Mouse (Mus musculus) myocyte (in vitro differentiated cells): ENCODE results near the gene Kcnk1. TPM values are rescaled to one million over a fixed set of nuclear protein-coding genes. Genes with fewer than 3 reads are reported as not detected.

Experiments
- H3K27me3 ChIP-seq: one replicate; pipeline ENCODE4 v1.6.1; 2011; ENCODE audit not compliant: control insufficient read depth, insufficient read depth, insufficient read length
- H3K36me3 ChIP-seq: one replicate; pipeline ENCODE4 v1.6.1; 2011; ENCODE audit not compliant: control insufficient read depth, insufficient read depth
- H3K4me2 ChIP-seq: one replicate; pipeline ENCODE4 v1.6.1; 2011; ENCODE audit warnings: low read depth, control low read depth
- H3K4me3 ChIP-seq: one replicate; pipeline ENCODE4 v1.5.1; 2011; ENCODE audit warnings: mild to moderate bottlenecking, control low read depth, moderate library complexity
- H3K79me2 ChIP-seq: one replicate; pipeline ENCODE4 v1.6.1; 2011; ENCODE audit not compliant: control insufficient read depth, insufficient read depth
- H3ac ChIP-seq: one replicate; pipeline ENCODE4 v1.6.1; 2011; ENCODE audit not compliant: control insufficient read depth, insufficient read length
- CEBPB ChIP-seq: IDR thresholded peaks from 2 replicates; pipeline ENCODE4 v1.6.1; 2011; ENCODE audit warnings: mild to moderate bottlenecking, moderate library complexity; ENCODE audit not compliant: poor library complexity, insufficient read depth, severe bottlenecking
- E2F4 ChIP-seq: IDR thresholded peaks from one replicate; pipeline ENCODE4 v1.6.1; 2011; ENCODE audit warnings: mild to moderate bottlenecking, control low read depth, moderate library complexity; ENCODE audit not compliant: insufficient read depth
- MAX ChIP-seq: IDR thresholded peaks from one replicate; pipeline ENCODE4 v1.6.1; 2011; ENCODE audit warnings: low read depth, mild to moderate bottlenecking, control low read depth
- MYOD1 ChIP-seq, 3 experiments: IDR thresholded peaks; one replicate each; pipeline ENCODE4 v1.6.1; 2011; ENCODE audit warnings: control low read depth in 2 of 3, low read depth in 2 of 3, mild to moderate bottlenecking in 2 of 3, moderate library complexity in 1 of 3; ENCODE audit not compliant: insufficient read length in 2 of 3, control insufficient read depth in 1 of 3
- MYOG ChIP-seq, 3 experiments: IDR thresholded peaks; one replicate each; pipeline ENCODE4 v1.6.1; 2011; ENCODE audit warnings: control low read depth in 2 of 3, low read depth in 2 of 3, mild to moderate bottlenecking in 2 of 3; ENCODE audit not compliant: insufficient read length in 2 of 3, control insufficient read depth in 1 of 3, insufficient read depth in 1 of 3
- POLR2A ChIP-seq: IDR thresholded peaks from one replicate; pipeline ENCODE4 v1.6.1; 2011; ENCODE audit warnings: low read depth, mild to moderate bottlenecking, control low read depth, moderate library complexity; ENCODE audit not compliant: insufficient read length
- POLR2AphosphoS2 ChIP-seq: IDR thresholded peaks from one replicate; pipeline ENCODE4 v1.6.1; 2011; ENCODE audit warnings: low read depth, control low read depth; ENCODE audit not compliant: insufficient read length
- REST ChIP-seq: IDR thresholded peaks from one replicate; pipeline ENCODE4 v1.6.1; 2011; ENCODE audit warnings: mild to moderate bottlenecking, control low read depth, moderate library complexity; ENCODE audit not compliant: insufficient read depth, insufficient read length
- SRF ChIP-seq: IDR thresholded peaks from one replicate; pipeline ENCODE4 v1.6.1; 2011; ENCODE audit warnings: low read depth; ENCODE audit not compliant: control insufficient read depth, insufficient read length
- TCF12 ChIP-seq: IDR thresholded peaks from one replicate; pipeline ENCODE4 v1.6.1; 2011; ENCODE audit warnings: mild to moderate bottlenecking, control low read depth; ENCODE audit not compliant: poor library complexity, insufficient read depth, severe bottlenecking
- TCF3 ChIP-seq: IDR thresholded peaks from one replicate; pipeline ENCODE4 v1.6.1; 2011; ENCODE audit warnings: low read depth, control low read depth; ENCODE audit not compliant: insufficient read length
- USF1 ChIP-seq: IDR thresholded peaks from one replicate; pipeline ENCODE4 v1.6.1; 2011; ENCODE audit warnings: low read depth, mild to moderate bottlenecking, control low read depth, moderate library complexity
- polyA plus RNA-seq: library from polyadenylated mRNA; unstranded; fragments of >200 nt; fragmentation: generic; extraction: Trizol; gene quantifications from one replicate; pipeline ENCODE4 v1.2.1, GENCODE M21; 2012; ENCODE audit warnings: missing spikeins

The Kcnk1 gene
- polyA plus RNA-seq, 1 experiment: not detected

GRCm38 (mm10) chr8:126053911-126054310, 58.9 kb downstream of the Kcnk1 start:
- TF ChIP-seq MAX (no peak), SRF (no peak)
- no peaks in the 10 kb centered on the region for H3K79me2 ChIP-seq
- no peaks in the 10 kb centered on the region for H3K36me3 ChIP-seq
- H3K27me3 ChIP-seq: no peaks in the 10 kb centered on the region
- H3K4me3 ChIP-seq: no peak overlapping the region
- H3ac ChIP-seq: no peak overlapping the region
- H3K4me2 ChIP-seq: no peak overlapping the region

DNA sequence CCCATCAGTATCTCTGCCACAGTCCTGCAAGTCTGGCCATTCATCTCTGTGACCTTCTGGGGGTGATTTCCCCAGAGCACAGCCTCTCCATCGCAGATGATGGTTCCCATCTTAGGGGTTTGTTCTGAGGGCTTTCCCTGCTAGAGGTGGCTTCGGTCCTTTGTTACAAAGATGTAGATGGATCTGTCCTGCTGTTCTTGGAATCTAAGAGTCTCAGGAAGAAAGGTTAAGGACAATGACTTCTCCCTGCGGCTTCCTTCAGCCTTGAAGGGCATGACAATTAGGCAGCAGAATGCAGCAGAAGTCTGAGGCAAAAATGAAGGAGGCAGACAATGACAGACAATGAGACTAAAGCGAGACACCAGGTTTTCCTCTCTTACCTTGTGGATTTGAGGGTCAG, 63.9 kb downstream of the Kcnk1 start:
- Histone ChIP-seq H3ac (no peak overlapping the region), H3K36me3 (no peaks in the 10 kb centered on the region), H3K4me3 (no peak overlapping the region), H3K79me2 (no peaks in the 10 kb centered on the region), H3K4me2 (no peak overlapping the region), H3K27me3 (no peaks in the 10 kb centered on the region)
- TF ChIP-seq TCF12 (no peak), MYOG (IDR thresholded peaks at IDR 0.05; ENCODE audit: control insufficient read depth in 1 of 3, insufficient read depth in 1 of 3, insufficient read length in 2 of 3, low read depth in 2 of 3) (no peak), SRF (no peak), POLR2AphosphoS2 (no peak)

- no peak overlapping the region for H3K4me2 ChIP-seq
- TF ChIP-seq TCF3 (no peak), REST (no peak), SRF (no peak), E2F4 (no peak), MYOG (IDR thresholded peaks at IDR 0.05; ENCODE audit: control insufficient read depth in 1 of 3, insufficient read depth in 1 of 3, insufficient read length in 2 of 3, low read depth in 2 of 3) (no peak)
- no peak overlapping the region for H3ac ChIP-seq
- H3K79me2 ChIP-seq: no peaks in the 10 kb centered on the region
- H3K27me3 ChIP-seq: no peaks in the 10 kb centered on the region
- H3K4me3 ChIP-seq: no peak overlapping the region
- no peaks in the 10 kb centered on the region for H3K36me3 ChIP-seq
Observed at GRCm38 (mm10) chr8:126062844-126063243, 67.9 kb downstream of the Kcnk1 start.

DNA sequence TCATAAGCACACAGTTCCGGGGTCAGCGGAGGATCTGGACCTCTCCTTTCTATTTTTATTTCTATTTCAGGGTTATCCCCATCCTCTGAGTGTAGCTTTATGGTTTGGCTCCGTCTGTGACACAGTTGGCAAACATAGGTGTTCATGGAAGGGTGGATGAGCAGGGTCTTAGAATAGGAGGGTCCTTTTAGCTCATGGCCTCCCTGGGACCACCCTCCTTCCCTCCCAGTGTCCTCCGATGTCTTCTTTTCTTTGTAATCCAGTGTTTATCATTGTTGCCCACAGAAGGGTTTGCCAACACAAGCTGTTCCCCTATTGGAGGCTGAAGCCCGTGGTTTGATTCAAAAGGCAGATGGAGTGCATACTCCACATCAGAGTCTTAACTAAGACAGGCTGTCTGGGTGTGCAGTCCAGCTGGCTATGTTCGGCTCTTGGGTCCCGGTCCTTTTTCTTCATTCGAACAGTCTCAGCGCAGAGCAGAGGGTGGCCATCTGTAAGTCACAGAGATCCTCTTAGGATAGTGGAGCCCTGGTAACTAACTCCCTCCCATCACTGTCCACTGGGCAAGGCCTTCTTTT, 69.0 kb downstream of the Kcnk1 start:
- TF ChIP-seq POLR2AphosphoS2: no peak
- no peak for TF ChIP-seq POLR2A
- TF ChIP-seq MAX: no peak
- no peak for TF ChIP-seq REST
- TF ChIP-seq MYOG (IDR thresholded peaks at IDR 0.05; ENCODE audit: control insufficient read depth in 1 of 3, insufficient read depth in 1 of 3, insufficient read length in 2 of 3, low read depth in 2 of 3): no peak
- no peak for TF ChIP-seq USF1
- TF ChIP-seq MYOD1 (IDR thresholded peaks at IDR 0.05; ENCODE audit: control insufficient read depth in 1 of 3, insufficient read length in 2 of 3, low read depth in 2 of 3): no peak
- no peak for TF ChIP-seq E2F4
- no peak for TF ChIP-seq CEBPB
- no peak for TF ChIP-seq SRF
- no peak for TF ChIP-seq TCF12
- no peak for TF ChIP-seq TCF3
- Histone ChIP-seq H3K27me3 (no peaks in the 10 kb centered on the region), H3K4me3 (no peak overlapping the region), H3K36me3 (no peaks in the 10 kb centered on the region), H3K4me2 (no peak overlapping the region), H3ac (no peak overlapping the region), H3K79me2 (no peaks in the 10 kb centered on the region)

DNA sequence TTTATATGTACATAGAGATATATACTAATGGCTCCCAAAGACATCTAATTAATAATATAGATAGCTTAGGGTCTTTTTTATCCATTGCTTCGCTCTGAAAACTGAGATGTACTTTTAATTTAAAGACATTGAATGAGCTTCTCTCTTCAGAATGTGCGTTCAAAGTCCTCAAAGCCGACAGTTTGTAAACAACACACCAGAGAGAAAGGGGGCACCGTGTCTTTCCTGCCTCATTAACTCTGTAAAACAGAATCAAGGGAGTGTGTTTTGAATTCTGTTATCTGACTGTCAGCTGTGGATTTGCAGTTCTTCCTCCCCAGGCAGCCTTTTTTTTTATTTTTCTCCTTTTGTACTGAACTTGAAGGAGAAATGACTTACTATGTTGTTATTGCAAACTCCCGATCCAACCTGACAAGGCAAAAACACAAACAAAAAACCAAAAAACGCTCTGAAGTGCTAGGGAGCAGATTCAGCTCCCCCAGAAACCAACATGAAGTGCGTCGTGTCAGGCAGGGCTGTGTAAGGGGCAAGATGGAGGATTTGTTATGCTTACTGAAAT, 69.7 kb downstream of the Kcnk1 start:
- Histone ChIP-seq H3K4me2 (no peak overlapping the region), H3K27me3 (no peaks in the 10 kb centered on the region), H3K4me3 (no peak overlapping the region), H3ac (no peak overlapping the region), H3K36me3 (no peaks in the 10 kb centered on the region), H3K79me2 (no peaks in the 10 kb centered on the region)
- no peak for TF ChIP-seq MYOG (IDR thresholded peaks at IDR 0.05; ENCODE audit: control insufficient read depth in 1 of 3, insufficient read depth in 1 of 3, insufficient read length in 2 of 3, low read depth in 2 of 3)
- TF ChIP-seq MYOD1 (IDR thresholded peaks at IDR 0.05; ENCODE audit: control insufficient read depth in 1 of 3, insufficient read length in 2 of 3, low read depth in 2 of 3): no peak
- no peak for TF ChIP-seq SRF

DNA sequence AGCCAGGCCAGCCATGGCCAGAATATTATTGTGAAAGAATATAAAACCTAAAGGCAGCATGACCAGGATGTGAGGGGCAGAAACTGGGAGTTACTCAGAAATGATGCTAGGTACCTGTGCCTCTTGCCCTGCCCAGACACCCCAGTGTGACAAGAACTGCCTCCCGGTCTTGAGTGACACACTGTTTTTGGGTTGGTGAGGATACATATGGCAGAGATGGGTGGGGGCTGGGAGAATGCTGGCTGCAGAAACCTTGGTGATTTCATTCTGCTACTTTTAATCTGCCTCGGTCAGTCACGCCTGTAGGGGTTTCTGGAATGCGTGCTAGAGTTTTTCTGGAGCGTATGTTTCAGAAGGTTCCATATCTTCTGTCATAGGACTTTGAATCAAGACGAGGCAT, 72.3 kb downstream of the Kcnk1 start:
- Histone ChIP-seq H3K27me3 (no peaks in the 10 kb centered on the region), H3K79me2 (no peaks in the 10 kb centered on the region), H3K4me3 (no peak overlapping the region), H3K4me2 (no peak overlapping the region), H3ac (no peak overlapping the region), H3K36me3 (no peaks in the 10 kb centered on the region)
- TF ChIP-seq POLR2AphosphoS2: no peak
- no peak for TF ChIP-seq REST
- TF ChIP-seq E2F4: no peak
- TF ChIP-seq MYOG (IDR thresholded peaks at IDR 0.05; ENCODE audit: control insufficient read depth in 1 of 3, insufficient read depth in 1 of 3, insufficient read length in 2 of 3, low read depth in 2 of 3): no peak
- no peak for TF ChIP-seq USF1
- no peak for TF ChIP-seq TCF12
